Mouse (Mus musculus): ENCODE measurements around the gene Odf3.

- TF ChIP-seq CTCF (IDR thresholded peaks at IDR 0.05; ENCODE audit: low read depth, low read length): no peak
- no peak for TF ChIP-seq POLR2A (IDR thresholded peaks at IDR 0.05; ENCODE audit: insufficient read depth, low read length)
- TF ChIP-seq EP300 (IDR thresholded peaks at IDR 0.05; ENCODE audit: insufficient read depth, low read depth, low read length): no peak
Observed at GRCm38 (mm10) chr7:140851916-140852315, 4.3 kb downstream of the Odf3 start.

Data from ES-Bruce4 (cell line).